Mouse (Mus musculus) midbrain, embryonic 14.5 days (tissue): Measurements from ENCODE around the gene Atp13a3. TPM values are rescaled to one million over a fixed set of nuclear protein-coding genes. Genes with fewer than 3 reads are reported as not detected.
A peak's percentile ranks its signal among the peaks of the same experiment; 100 is the strongest.
"Not testable (repeated sequence)": the region's sequence is repeated elsewhere in the genome, so short reads cannot be mapped to it uniquely, and the experiment has no call there.

Experiments
- ATAC-seq: fragments of 200-750 bp; cut with Nextera tagmentation; 2 replicates; pipeline ENCODE4 v1.8.0; 2017; ENCODE audit warnings: moderate number of reproducible peaks, moderate library complexity; ENCODE audit not compliant: low FRiP score, low TSS enrichment
- DNase-seq: peaks from one replicate; pipeline ENCODE4 v3.0.0-alpha.2; 2015
- H3K27ac ChIP-seq: fragments of 300-500 bp; sonication (generic); replicated peaks from 2 replicates; pipeline ENCODE4 v1.5.1; 2014; ENCODE audit warnings: mild to moderate bottlenecking, low read depth, low read length, moderate library complexity
- H3K27me3 ChIP-seq: fragments of 300-500 bp; sonication (generic); 2 replicates; pipeline ENCODE4 v1.6.1; 2014; ENCODE audit warnings: low read length, control low read depth, mixed read lengths; ENCODE audit not compliant: control insufficient read depth, insufficient read depth
- H3K36me3 ChIP-seq: fragments of 300-500 bp; sonication (generic); 2 replicates; pipeline ENCODE4 v1.6.1; 2014; ENCODE audit warnings: low read length, control low read depth; ENCODE audit not compliant: control insufficient read depth, insufficient read depth
- H3K4me1 ChIP-seq: fragments of 300-500 bp; sonication (generic); 2 replicates; pipeline ENCODE4 v1.6.1; 2014; ENCODE audit warnings: mild to moderate bottlenecking, antibody characterized with exemption, low read length, control low read depth; ENCODE audit not compliant: control insufficient read depth, insufficient read depth
- H3K4me2 ChIP-seq: fragments of 300-500 bp; sonication (generic); 2 replicates; pipeline ENCODE4 v1.6.1; 2014; ENCODE audit warnings: mild to moderate bottlenecking, low read length, moderate library complexity
- H3K4me3 ChIP-seq: fragments of 300-500 bp; sonication (generic); replicated peaks from 2 replicates; pipeline ENCODE4 v1.5.1; 2014; ENCODE audit warnings: low read depth, low read length
- H3K9ac ChIP-seq: fragments of 300-500 bp; sonication (generic); replicated peaks from 2 replicates; pipeline ENCODE4 v1.6.1; 2014; ENCODE audit warnings: mild to moderate bottlenecking, low read length, moderate library complexity
- H3K9me3 ChIP-seq: fragments of 300-500 bp; sonication (generic); 2 replicates; pipeline ENCODE4 v1.6.1; 2016; ENCODE audit warnings: low read length, control low read depth, mixed read lengths; ENCODE audit not compliant: control insufficient read depth
- WGBS: fragments of 180-500 bp; shearing (Covaris S2); extraction: QIAGEN DNeasy Blood & Tissue Kit; methylation state at CpG from one replicate; pipeline ENCODE4 v1.1.7; 2014; 5-methylcytosine and 5-hydroxymethylcytosine counted together
- polyA plus RNA-seq: library from polyadenylated mRNA; unstranded; fragments of >200 nt; fragmentation: Nextera tagmentation; extraction: Ambion mirVana; gene quantifications from 2 replicates; pipeline ENCODE4 v1.2.1, GENCODE M21; 2014

Atp13a3 gene
- polyA plus RNA-seq, 1 experiment from 2014 or later = 10.9 TPM

DNA sequence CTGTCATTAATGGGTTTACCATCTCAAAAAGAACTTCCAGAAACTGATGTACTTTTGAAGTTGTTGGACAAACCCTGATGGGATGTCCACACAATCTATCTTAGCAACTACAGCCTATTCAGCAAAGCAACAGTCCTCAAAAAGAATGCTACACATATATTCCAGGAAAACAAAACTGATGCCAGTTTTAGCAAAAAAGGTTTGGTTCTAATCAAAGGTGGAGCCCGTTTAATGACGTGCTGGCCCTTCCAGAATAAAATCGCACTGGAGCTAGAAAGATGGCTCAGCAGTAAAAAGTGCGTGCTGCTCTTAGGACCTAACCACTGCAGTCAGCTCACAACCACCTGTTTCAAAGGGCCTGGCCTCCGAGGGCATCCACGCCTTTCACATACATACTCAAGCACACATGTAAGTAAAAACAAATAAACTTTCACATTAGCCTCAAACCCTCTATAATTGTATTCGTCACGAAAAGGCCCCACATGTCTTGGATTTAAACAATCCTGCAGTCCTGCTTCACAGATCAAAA is 18.8 kb downstream of the Atp13a3 start:
- Histone ChIP-seq H3K36me3 (0 out of 2 replicates have a peak, but pooled peaks cover 4% of the 10 kb centered on the region), H3K9me3 (no peaks in the 10 kb centered on the region), H3K4me1 (peaks cover 11% of the 10 kb centered on the region), H3K4me3 (peak overlapping the region; percentile 85), H3K9ac (peak overlapping the region; percentile 92; the same call in 1 of the 2 replicates), H3K27ac (no peak overlapping the region), H3K27me3 (no peaks in the 10 kb centered on the region), H3K4me2 (peak overlapping the region; percentile 93)
- DNase-seq (no peak), ATAC-seq (no peak)
- 79% methylated on average over 8 of the region's 8 CpGs for WGBS

DNA sequence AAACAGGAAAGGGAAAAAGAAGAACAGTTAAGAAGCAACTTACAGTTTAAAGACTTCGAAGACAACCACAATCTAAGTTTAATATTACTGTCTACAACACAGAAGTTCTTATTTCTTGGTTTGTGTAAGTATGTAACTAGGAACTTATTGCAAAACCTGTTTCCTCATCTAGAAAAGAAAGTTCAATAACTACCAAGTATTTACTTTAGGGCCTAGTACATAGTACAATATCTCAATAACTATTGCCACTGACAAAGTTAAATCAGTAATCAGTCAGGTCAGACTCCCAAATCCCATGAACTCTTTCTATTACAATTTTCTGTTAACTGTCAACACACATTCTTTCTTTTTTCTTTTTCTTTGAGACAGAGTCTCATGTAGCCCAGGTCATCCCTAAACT is 20.2 kb downstream of the Atp13a3 start:
- Histone ChIP-seq H3K4me3 (no peak overlapping the region), H3K4me1 (peaks cover 11% of the 10 kb centered on the region), H3K36me3 (0 out of 2 replicates have a peak, but pooled peaks cover 4% of the 10 kb centered on the region), H3K4me2 (no peak overlapping the region), H3K9me3 (no peaks in the 10 kb centered on the region), H3K27me3 (no peaks in the 10 kb centered on the region), H3K27ac (no peak overlapping the region), H3K9ac (no peak overlapping the region)
- DNase-seq (no peak), ATAC-seq (no peak)
- WGBS = 98% methylated on average over 1 of the region's 1 CpGs

DNA sequence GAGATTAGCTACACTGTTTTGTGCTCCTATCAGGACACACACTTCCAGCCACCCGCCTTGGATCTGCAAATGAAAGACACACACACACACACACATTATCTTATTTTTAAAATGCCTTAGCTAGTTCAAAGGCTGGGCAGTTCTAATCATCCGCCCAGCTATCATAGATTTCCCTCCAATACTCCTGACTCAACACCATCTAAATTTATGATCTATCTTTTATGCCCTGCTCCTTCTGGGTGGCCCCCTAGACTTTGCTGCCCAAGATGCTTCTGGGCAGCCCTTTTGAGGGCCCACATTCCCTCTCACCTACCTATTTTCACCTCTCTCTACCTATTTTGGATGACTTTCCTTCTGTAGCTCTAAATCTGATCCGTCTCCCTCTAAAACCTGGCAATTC is 29.5 kb downstream of the Atp13a3 start:
- H3K27ac ChIP-seq = no peak overlapping the region
- WGBS = 75% methylated on average over 3 of the region's 3 CpGs

DNA sequence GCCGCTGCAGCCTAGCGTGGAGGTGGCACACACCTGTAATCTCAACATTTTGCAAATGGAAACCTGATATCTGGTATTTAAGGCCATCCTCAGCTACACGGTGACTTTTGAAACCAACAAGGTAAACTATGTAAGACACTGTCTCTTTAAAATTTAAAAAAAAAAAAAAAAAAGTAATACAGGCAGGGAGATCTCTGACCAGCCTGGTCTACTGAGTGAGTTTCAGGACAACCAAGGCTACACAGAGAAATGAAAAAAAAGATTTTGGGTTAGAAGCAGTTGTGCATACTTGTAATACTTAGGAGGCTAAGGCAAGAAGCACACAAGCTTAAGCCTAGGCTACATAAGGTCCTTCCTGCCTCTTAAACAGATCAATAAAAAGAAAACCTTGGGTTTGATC is 30.8 kb downstream of the Atp13a3 start:
- DNase-seq = no peak
- WGBS = 94% methylated on average over 3 of the region's 3 CpGs
- no peak overlapping the region for H3K9ac ChIP-seq
- no peak overlapping the region for H3K27ac ChIP-seq
- H3K4me2 ChIP-seq = no peak overlapping the region
- no peaks in the 10 kb centered on the region for H3K36me3 ChIP-seq
- no peaks in the 10 kb centered on the region for H3K4me1 ChIP-seq
- no peak overlapping the region for H3K4me3 ChIP-seq
- H3K9me3 ChIP-seq = no peaks in the 10 kb centered on the region
- ATAC-seq = no peak
- H3K27me3 ChIP-seq = no peaks in the 10 kb centered on the region

More for the DNA sequence above, 29.5 kb downstream of the Atp13a3 start:
- Histone ChIP-seq H3K9me3 (no peaks in the 10 kb centered on the region), H3K36me3 (no peaks in the 10 kb centered on the region), H3K4me3 (no peak overlapping the region), H3K9ac (no peak overlapping the region), H3K4me2 (no peak overlapping the region), H3K4me1 (no peaks in the 10 kb centered on the region), H3K27me3 (no peaks in the 10 kb centered on the region)
- no peak for DNase-seq
- ATAC-seq = no peak

DNA sequence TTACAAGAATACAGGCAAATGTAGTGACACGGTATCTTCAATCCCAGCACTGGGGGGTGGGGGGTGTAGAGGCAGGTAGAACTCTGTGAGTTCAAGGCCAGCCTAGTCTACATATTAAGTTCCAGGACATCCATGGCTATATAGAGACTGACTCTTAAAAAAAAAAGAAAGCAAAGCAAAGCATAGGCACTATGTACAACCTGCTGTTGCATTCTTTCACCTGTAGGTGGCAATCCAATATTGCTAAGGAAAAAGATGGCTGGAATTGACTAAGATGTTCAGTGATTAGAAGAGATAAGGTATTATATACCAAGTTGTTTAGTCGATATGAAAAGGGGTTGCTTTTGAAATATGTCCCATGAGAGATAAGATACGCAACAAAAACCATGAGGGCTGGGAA is 31.5 kb downstream of the Atp13a3 start:
- ATAC-seq (no peak), DNase-seq (peak; percentile 88)
- H3K9ac ChIP-seq = no peak overlapping the region
- H3K4me3 ChIP-seq = no peak overlapping the region
- H3K27ac ChIP-seq = no peak overlapping the region
- 75% methylated on average over 3 of the region's 3 CpGs for WGBS
- H3K9me3 ChIP-seq = no peaks in the 10 kb centered on the region
- H3K36me3 ChIP-seq = no peaks in the 10 kb centered on the region
- no peaks in the 10 kb centered on the region for H3K4me1 ChIP-seq
- H3K27me3 ChIP-seq = no peaks in the 10 kb centered on the region
- H3K4me2 ChIP-seq = no peak overlapping the region

DNA sequence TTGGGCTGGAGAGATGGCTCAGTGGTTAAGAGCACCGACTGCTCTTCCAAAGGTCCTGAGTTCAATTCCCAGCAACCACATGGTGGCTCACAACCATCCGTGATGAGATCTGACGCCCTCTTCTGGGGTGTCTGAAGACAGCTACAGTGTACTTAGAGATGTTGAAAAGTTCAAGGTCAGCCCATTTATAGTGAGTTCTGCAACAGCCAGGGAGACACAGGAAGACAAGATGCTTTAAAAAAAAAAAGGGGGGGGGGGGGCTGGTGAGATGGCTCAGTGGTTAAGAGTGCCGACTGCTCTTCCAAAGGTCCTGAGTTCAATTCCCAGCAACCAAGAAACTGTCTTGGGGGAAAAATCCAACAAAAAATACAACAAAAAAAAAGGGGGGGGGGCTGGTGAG is 32.5 kb downstream of the Atp13a3 start:
- H3K27ac ChIP-seq, H3K4me2 ChIP-seq, H3K4me3 ChIP-seq, ATAC-seq, H3K36me3 ChIP-seq, H3K9ac ChIP-seq, H3K4me1 ChIP-seq, H3K9me3 ChIP-seq, DNase-seq, H3K27me3 ChIP-seq: not testable (repeated sequence)
- 94% methylated on average over 4 of the region's 4 CpGs for WGBS

DNA sequence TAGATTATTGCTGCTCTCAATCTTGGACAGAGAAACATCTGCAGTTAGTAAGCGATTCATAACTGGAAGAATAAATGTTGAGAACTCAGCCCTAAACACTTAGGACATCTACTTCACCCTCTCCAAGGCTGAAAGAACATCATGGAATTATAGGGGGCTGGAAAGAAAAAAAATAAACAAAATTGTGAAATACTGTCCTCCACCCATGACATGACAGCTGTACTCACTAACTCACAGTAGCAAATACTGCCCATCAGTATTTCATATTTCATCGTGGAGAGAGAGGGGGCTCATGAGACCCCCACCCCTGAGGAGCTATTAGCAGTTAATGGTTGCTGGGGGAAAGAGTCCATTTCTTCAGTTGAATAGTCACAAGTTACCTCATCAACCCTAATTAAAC is 38.4 kb downstream of the Atp13a3 start:
- Histone ChIP-seq H3K27ac (no peak overlapping the region), H3K4me3 (no peak overlapping the region), H3K36me3 (0 out of 2 replicates have a peak, but pooled peaks cover 3% of the 10 kb centered on the region), H3K9ac (no peak overlapping the region), H3K4me2 (no peak overlapping the region), H3K27me3 (no peaks in the 10 kb centered on the region), H3K9me3 (no peaks in the 10 kb centered on the region), H3K4me1 (no peaks in the 10 kb centered on the region)
- 92% methylated on average over 2 of the region's 2 CpGs for WGBS
- ATAC-seq (no peak), DNase-seq (no peak)

DNA sequence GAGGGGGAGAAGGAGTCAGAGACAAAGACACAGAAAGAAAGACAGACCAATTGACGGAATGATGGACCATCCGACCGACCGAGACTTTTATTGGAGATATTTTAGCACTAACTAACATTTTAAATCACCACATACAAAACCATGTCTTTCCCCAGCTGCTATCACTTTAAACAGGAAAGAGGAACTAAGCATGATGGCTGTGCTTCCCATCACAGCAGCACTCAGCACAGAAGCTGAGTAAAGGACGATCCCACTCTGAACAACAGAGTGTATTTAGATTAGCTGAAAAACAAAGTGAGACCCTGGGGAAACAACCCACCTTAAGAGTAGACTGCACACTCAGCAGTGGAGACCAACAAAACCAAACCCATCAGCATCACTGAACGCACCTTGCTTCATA is 41.2 kb downstream of the Atp13a3 start:
- Histone ChIP-seq H3K4me3 (no peak overlapping the region), H3K4me2 (no peak overlapping the region), H3K9ac (no peak overlapping the region), H3K27ac (no peak overlapping the region), H3K9me3 (no peaks in the 10 kb centered on the region), H3K36me3 (0 out of 2 replicates have a peak, but pooled peaks cover 3% of the 10 kb centered on the region), H3K27me3 (no peaks in the 10 kb centered on the region), H3K4me1 (no peaks in the 10 kb centered on the region)
- ATAC-seq (no peak), DNase-seq (no peak)
- 95% methylated on average over 6 of the region's 6 CpGs for WGBS

DNA sequence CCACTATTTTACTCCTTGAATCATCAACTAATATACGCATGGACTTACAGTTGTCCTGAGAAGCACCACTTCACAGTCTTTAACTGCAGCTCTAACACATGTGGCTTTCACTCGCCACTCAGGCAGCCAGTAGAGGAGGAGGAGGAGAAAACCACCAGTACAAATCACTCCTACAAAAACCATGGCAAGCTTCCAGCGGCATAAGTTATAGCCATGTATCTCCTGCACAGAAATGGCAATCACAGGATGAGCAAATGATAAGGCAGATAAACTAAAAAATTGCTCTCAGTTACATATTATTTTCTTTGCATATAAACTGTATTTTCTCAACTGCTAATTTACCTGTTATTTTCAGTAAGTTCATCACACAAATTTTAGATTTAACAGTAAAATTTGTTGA is 43.2 kb downstream of the Atp13a3 start:
- Histone ChIP-seq H3K4me3 (no peak overlapping the region), H3K27me3 (no peaks in the 10 kb centered on the region), H3K4me1 (no peaks in the 10 kb centered on the region), H3K4me2 (no peak overlapping the region), H3K27ac (no peak overlapping the region), H3K9me3 (no peaks in the 10 kb centered on the region), H3K36me3 (0 out of 2 replicates have a peak, but pooled peaks cover 3% of the 10 kb centered on the region), H3K9ac (no peak overlapping the region)
- DNase-seq = no peak
- no peak for ATAC-seq
- 87% methylated on average over 3 of the region's 3 CpGs for WGBS
